Mouse (Mus musculus): Measurements from ENCODE around the gene Chd6. TPM values are rescaled to one million over a fixed set of nuclear protein-coding genes. Genes with fewer than 3 reads are reported as not detected.

Chd6 gene
- total RNA-seq, 2 experiments from 2014 or later = 64.1 to 65.6 TPM

DNA sequence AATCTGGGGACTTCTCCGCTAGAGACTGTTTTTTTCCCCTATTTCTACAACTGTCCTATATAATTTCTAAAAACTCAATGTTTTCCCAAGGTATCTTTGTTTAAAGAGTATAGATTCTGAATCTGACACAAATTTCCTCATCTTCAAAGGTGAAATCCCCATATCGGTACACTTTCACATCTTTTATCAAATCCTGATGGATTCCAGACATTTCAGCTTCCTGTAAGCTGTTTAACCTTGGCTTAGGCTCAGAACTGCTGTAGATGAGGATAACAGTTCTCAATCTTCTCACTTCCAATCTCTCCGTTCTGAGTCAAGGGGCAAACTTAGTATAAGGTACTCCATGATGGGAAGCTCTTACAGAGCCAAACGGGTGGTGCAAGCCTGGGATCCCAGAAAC, 32.6 kb downstream of the Chd6 start:
- no peak for DNase-seq (ENCODE audit: low spot score)
- intact Hi-C loops (cut with DNase I) = no loop called here

DNA sequence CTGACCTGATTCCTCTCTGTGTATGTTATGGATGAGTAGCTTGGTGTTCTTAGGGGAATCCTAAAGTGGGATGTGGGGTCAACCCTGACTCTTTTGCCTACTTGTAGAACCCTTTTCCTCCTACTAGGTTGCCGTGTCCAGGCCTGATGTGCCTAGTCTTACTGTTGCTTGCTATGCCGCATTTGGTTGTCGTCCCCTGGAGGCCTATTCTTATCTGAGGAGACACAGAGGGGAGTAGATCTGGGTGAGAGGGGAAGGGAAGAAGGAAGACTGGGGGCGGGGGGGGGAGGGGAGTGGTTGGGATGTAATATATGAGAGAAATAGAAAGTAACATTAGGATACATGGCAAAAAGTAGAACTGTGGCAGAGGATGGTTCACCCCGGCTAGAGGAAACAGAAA, 33.3 kb downstream of the Chd6 start:
- DNase-seq (ENCODE audit: low spot score) = no peak
- intact Hi-C loops (cut with DNase I) = no loop called here

GRCm38 (mm10) chr2:161066097-161066759, 42.6 kb downstream of the Chd6 start:
- DNase-seq (ENCODE audit: low spot score) = no peak
- intact Hi-C loops (cut with DNase I) = no loop called here

- intact Hi-C loops (cut with DNase I) = no loop called here
Observed at GRCm38 (mm10) chr2:161065594-161065993, 43.3 kb downstream of the Chd6 start.

DNA sequence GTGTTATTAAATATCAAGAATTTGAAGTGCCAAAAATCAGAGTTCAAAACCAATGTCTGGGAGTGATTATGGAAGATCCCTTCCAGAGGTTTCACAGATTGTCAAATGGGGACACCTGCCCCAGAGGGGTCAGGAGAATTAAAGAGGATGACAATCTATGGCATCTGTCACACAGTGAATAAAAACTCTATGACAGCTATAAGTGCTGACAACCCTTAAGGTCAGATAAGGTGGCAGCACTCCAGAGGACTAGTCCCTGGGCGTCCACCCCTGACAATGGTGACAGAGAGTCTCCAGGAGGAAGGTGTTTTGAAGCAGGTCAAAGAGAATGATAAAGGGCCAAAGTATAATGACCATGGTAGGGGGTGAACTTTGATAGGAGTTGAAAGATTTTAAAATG, 44.0 kb downstream of the Chd6 start:
- intact Hi-C loops (cut with DNase I) = no loop called here
- no peak for DNase-seq (ENCODE audit: low spot score)

More at GRCm38 (mm10) chr2:161065594-161065993, 43.3 kb downstream of the Chd6 start:
- no peak for DNase-seq (ENCODE audit: low spot score)

DNA sequence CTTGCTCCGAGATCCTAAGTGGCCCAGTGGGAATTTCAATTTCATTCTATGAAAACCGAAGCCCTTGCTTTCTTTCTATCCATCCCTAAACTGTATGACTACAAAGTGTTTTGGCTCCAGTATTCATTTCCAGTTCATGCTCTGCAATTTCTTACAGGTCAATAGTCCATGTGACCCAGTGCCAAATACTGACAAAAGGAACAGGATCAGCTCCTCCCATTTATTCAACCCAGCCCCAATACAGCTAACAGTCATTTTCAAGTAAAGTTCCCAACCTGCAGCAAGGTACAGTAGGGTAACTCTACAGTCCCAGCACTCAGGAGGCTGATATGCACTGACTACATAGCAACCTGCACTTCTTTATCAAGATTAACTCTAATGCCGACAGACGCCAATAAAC, 50.0 kb downstream of the Chd6 start:
- intact Hi-C loops (cut with DNase I) = no loop called here
- DNase-seq (ENCODE audit: low spot score) = no peak

DNA sequence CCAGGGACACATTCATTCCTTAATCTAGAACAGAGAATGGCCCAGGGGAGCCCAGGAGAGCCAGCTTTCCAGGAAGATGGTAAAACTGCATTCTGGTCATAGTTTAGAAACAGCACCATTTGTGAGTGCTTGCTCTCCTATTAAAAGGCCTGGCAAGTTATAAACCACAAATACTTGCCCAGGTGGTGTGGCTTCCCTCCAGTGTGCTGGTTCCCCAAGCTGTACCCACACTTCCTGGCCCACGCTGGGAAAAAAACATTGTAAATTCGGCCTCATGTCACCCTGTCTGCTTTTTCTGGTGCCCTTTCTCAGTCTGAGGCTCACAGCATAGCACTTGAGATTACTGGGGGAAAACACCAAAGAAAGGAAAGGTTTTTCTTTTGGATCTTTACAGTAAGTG, 55.1 kb downstream of the Chd6 start:
- DNase-seq (ENCODE audit: low spot score) = no peak
- intact Hi-C loops (cut with DNase I) = no loop called here

- intact Hi-C loops (cut with DNase I) = no loop called here
Observed at GRCm38 (mm10) chr2:161052175-161052574, 56.7 kb downstream of the Chd6 start.

GRCm38 (mm10) chr2:161049426-161049825, 59.4 kb downstream of the Chd6 start:
- intact Hi-C loops (cut with DNase I) = no loop called here
- no peak for DNase-seq (ENCODE audit: low spot score)

More at GRCm38 (mm10) chr2:161052175-161052574, 56.7 kb downstream of the Chd6 start:
- DNase-seq (ENCODE audit: low spot score) = no peak

DNA sequence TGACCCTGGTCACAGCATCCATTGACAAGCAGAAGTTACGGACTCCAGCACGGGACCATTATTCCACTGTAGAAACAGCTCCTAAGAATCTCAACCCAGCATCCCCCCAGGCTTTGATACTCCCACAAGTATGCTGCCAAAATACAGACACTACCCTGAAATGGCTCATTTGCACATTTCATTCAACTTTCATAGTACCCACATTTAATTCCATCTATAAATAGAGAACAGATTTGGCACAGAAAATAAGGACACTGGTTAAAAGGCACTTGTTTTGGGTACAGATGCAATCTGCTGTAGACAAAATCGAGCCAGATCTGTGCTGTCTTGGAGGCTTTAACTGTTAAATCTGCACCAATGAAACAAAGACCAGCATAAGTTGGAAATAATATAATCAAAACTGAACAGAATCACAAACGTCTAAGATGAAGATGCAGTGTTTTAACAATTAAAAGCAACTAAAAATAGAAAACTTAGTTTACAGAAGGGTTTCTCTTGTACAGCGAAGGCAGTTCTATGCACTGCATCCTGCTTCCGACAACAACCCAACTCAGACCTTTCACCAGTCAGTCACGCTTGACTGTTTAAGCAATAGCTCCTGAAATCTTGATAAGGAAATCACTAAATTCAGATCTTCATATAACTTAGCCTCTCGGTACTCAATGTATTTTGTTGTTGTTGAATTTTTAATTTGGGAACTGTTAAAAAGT, 64.2 kb downstream of the Chd6 start:
- intact Hi-C loops (cut with DNase I) = no loop called here
- no peak for DNase-seq (ENCODE audit: low spot score)

GRCm38 (mm10) chr2:161042874-161043273, 66.0 kb downstream of the Chd6 start:
- DNase-seq (ENCODE audit: low spot score) = no peak
- intact Hi-C loops (cut with DNase I) = no loop called here

GRCm38 (mm10) chr2:161040743-161041142, 68.1 kb downstream of the Chd6 start:
- no peak for DNase-seq (ENCODE audit: low spot score)
- intact Hi-C loops (cut with DNase I) = no loop called here

- intact Hi-C loops (cut with DNase I) = no loop called here
- no peak for DNase-seq (ENCODE audit: low spot score)
Observed at GRCm38 (mm10) chr2:161037766-161038165, 71.1 kb downstream of the Chd6 start.

- intact Hi-C loops (cut with DNase I) = no loop called here
- no peak for DNase-seq (ENCODE audit: low spot score)
Observed at GRCm38 (mm10) chr2:161033141-161033540, 75.7 kb downstream of the Chd6 start.

- intact Hi-C loops (cut with DNase I) = no loop called here
- no peak for DNase-seq (ENCODE audit: low spot score)
Observed at GRCm38 (mm10) chr2:161032394-161032793, 76.5 kb downstream of the Chd6 start.

GRCm38 (mm10) chr2:161024606-161025005, 84.3 kb downstream of the Chd6 start:
- intact Hi-C loops (cut with DNase I) = no loop called here
- DNase-seq (ENCODE audit: low spot score) = no peak

- intact Hi-C loops (cut with DNase I) = no loop called here
- no peak for DNase-seq (ENCODE audit: low spot score)
Observed at GRCm38 (mm10) chr2:161017913-161018312, 91.0 kb downstream of the Chd6 start.

DNA sequence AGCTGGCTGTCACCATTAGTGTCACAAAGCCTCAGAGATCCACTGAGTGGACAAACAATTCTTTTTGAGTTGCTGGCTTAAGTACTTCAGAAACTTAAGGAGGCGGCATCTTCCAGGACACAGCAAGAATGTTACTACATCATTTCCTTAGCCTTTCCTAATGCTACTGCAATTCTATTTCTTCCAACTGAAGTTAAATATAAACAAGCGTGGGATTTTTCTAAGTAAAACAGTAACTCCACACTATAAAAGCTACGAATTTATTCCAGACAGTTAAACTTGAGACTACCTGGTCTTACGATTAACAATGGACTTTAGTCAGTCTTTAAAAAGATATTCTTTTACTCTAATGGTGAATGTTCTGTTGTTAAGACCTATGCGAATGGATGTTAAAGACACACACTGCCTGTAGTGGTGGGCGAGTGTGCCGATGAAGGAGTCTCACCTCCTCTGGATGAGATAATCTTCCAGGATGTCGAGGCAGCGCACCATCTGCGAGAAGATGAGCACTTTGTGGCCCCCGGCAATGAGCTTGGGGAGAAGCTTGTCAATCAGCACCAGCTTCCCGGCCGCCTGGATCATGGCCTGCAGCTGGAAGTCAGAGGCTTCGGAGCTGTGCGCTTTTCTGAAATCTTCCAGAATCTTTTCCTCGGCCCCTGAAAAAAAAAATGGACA, 96.2 kb downstream of the Chd6 start:
- DNase-seq (ENCODE audit: low spot score) = no peak
- intact Hi-C loops (cut with DNase I) = no loop called here

GRCm38 (mm10) chr2:161004338-161004737, 104.5 kb downstream of the Chd6 start:
- intact Hi-C loops (cut with DNase I) = loop anchor here (5.0 kb wide), 1 partner anchor 47 kb away; no protein-coding TSS in a partner anchor
- DNase-seq (ENCODE audit: low spot score) = no peak

DNA sequence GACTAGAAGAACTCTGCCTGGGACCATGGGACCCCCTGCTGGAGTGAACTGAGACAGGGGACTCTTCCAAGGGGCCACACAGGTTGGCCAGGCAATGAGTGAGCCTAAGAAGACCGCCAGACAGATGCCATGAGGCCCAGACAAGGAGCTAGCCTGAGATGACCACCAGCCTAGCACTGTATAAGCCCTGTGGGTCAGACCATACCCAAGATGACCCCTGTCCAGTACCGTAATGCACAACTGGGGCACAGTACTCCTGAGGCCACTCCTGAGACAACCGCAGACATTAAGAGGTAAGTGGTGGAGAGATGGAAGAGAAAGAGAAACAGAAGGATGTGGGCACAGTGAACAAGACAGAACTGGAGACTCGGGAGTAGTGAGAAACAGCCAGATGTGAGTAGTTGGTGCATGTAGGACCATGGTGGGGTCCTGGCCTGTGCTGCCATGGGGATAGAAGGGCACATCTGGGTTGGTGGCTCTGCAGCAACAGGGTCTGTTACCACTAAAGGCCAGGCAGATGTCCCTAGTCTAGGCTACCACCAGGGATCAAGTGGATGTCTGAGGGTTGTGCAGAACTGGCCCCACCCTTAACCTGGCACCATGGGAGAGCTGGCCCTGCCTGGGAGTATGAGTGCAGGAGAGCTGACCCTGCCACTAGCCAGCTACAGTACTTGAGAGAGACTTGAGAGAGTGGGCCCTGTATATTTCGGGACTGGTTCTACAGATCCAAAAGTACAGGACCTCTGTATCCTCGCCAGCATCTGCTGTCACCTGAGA, 111.7 kb downstream of the Chd6 start:
- intact Hi-C loops (cut with DNase I) = no loop called here
- no peak for DNase-seq (ENCODE audit: low spot score)

All from heart, postnatal 25 days (tissue).